Mouse (Mus musculus) adrenal gland, postnatal 36 days (tissue): ENCODE results near the gene 4931400O07Rik. TPM values are rescaled to one million over a fixed set of nuclear protein-coding genes. Genes with fewer than 3 reads are reported as not detected.

ENCODE experiments used
- DNase-seq, 2 experiments: peaks; one replicate each; pipeline ENCODE4 v3.0.0; 2021; ENCODE audit warnings: mixed read lengths in 1 of 2
- long read RNA-seq, 2 experiments: library from polyadenylated mRNA; stranded (forward); transcript quantifications; one replicate each; pipeline ENCODE4 v2.0.0; 2021; ENCODE audit warnings: borderline sequencing depth in 2 of 2
- total RNA-seq, 2 experiments: library from RNA; stranded (reverse); gene quantifications; 2 replicates each; pipeline ENCODE4 v1.2.3; 2021

4931400O07Rik gene
- total RNA-seq = not detected
- long read RNA-seq, experiment 1 = 0 reads
- long read RNA-seq, experiment 2 = 0 reads

- no peak for DNase-seq
Measured at GRCm38 (mm10) chrX:62467691-62468090, at the start of gene 4931400O07Rik. Gene 4931400O07Rik, plus strand, starts transcription at chrX:62467991.

Other genes starting within 250 kb of the 4931400O07Rik start
- gene 4933402E13Rik, start 184.5 kb upstream of the 4931400O07Rik start, total RNA-seq = not detected